10 mouse cellular contexts compared by ENCODE assay signal in the genomic region with DNA sequence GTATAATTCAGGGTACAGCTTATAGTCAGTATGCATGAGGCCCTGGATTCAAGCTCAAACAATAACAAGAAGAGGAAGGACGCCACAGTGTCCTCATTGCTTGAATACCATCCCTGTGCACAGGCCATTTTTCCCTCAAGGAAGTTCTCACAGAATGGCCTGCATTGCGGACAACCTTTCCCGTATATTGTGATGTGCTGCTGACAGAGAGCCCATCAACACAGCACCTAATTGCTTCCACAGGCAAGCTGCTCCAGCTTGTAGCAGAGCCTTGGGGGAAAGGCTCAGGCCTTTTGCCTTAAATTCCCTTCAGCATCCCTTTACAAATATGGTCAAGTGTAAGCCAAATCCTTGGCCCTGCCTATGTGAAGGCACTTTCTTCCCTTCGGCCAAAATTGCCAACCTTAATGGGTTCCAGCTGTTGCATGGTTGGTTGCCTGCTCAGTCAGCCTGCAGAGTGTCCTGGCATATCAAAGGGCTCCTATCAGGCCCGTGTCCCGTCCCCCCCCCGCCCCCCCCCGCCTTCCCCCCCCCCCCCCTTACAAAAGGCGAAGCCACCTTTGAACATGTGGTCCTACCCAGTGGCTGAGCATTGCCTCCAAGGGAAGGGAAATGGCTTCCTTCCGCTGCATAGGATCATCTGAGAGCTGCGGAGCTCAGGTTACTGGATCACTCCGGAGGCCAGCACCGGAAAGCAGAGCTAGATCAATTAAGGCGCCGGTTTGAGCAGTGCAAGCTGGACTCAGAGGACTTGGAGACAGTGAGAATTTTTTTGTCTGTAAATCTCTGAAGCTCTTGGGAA.
DNase-seq lines count a peak whose midpoint lies in the region; ATAC-seq and TF ChIP-seq lines count a peak whose summit lies in the region.
"Had no signal": no experiment of that assay in that cellular context is flagged by ENCODE, and none has a peak within 500 bp of the region (broad histone marks: within the 10 kb centered on the region; RNA-seq: fewer than 3 reads in every experiment).

No protein-coding gene starts in this region.

- no peak overlapping the region for H3K4me2 ChIP-seq in hindbrain, embryonic 11.5 days (replicated peaks; ENCODE audit: low read depth, low read length)
- H3K4me2 ChIP-seq in hindbrain, embryonic 16.5 days (ENCODE audit: low read length), result no peak overlapping the region
- no peak overlapping the region for H3K4me2 ChIP-seq in intestine, embryonic 16.5 days (ENCODE audit: low read depth, low read length)
- H3K4me2 ChIP-seq in limb, embryonic 14.5 days (replicated peaks; ENCODE audit: low read depth, low read length, severe bottlenecking), result peak overlapping the region; percentile 17; the same call in 1 of the 2 replicates
- H3K4me2 ChIP-seq: forebrain, embryonic 13.5 days; midbrain, embryonic 13.5 days had no signal

- H3K9me3 ChIP-seq in hindbrain, embryonic 11.5 days (ENCODE audit: control insufficient read depth, low read length), result no peaks in the 10 kb centered on the region
- H3K9me3 ChIP-seq in hindbrain, embryonic 16.5 days (ENCODE audit: control insufficient read depth, low read length), result no peaks in the 10 kb centered on the region
- no peaks in the 10 kb centered on the region for H3K9me3 ChIP-seq in intestine, embryonic 16.5 days (ENCODE audit: control insufficient read depth, low read length)
- no peaks in the 10 kb centered on the region for H3K9me3 ChIP-seq in limb, embryonic 14.5 days (ENCODE audit: control insufficient read depth, low read length)
- H3K9me3 ChIP-seq: forebrain, embryonic 13.5 days; midbrain, embryonic 13.5 days had no signal

- H3K4me1 ChIP-seq in hindbrain, embryonic 11.5 days (replicated peaks; ENCODE audit: control insufficient read depth, insufficient read depth, low read length), result no peaks in the 10 kb centered on the region
- no peaks in the 10 kb centered on the region for H3K4me1 ChIP-seq in hindbrain, embryonic 16.5 days (ENCODE audit: control insufficient read depth, insufficient read depth, low read depth, low read length)
- H3K4me1 ChIP-seq in intestine, embryonic 16.5 days (ENCODE audit: control insufficient read depth, insufficient read depth, low read length), result no peaks in the 10 kb centered on the region
- peaks cover 10% of the 10 kb centered on the region for H3K4me1 ChIP-seq in limb, embryonic 14.5 days (ENCODE audit: control insufficient read depth, insufficient read depth, low read length)
- H3K4me1 ChIP-seq: forebrain, embryonic 13.5 days; midbrain, embryonic 13.5 days had no signal

- ATAC-seq in hindbrain, embryonic 11.5 days (ENCODE audit: low FRiP score), result peak; percentile 56; the same call in 1 of the 2 replicates
- ATAC-seq in hindbrain, embryonic 16.5 days, result no peak
- peak; percentile 68 for ATAC-seq in intestine, embryonic 16.5 days
- peak; percentile 89 for ATAC-seq in limb, embryonic 14.5 days (ENCODE audit: low FRiP score, low read depth)
- ATAC-seq: forebrain, embryonic 13.5 days; midbrain, embryonic 13.5 days had no signal

- 50% methylated on average over 13 of the region's 15 CpGs for WGBS in hindbrain, embryonic 11.5 days
- 69% methylated on average over 12 of the region's 15 CpGs for WGBS in hindbrain, embryonic 16.5 days
- WGBS in intestine, embryonic 16.5 days, result 45% methylated on average over 14 of the region's 15 CpGs
- 18% methylated on average over 10 of the region's 15 CpGs for WGBS in limb, embryonic 14.5 days

- no peaks in the 10 kb centered on the region for H3K36me3 ChIP-seq in hindbrain, embryonic 11.5 days (ENCODE audit: control insufficient read depth, insufficient read depth, low read length)
- no peaks in the 10 kb centered on the region for H3K36me3 ChIP-seq in hindbrain, embryonic 16.5 days (ENCODE audit: control insufficient read depth, insufficient read depth, low read length)
- no peaks in the 10 kb centered on the region for H3K36me3 ChIP-seq in intestine, embryonic 16.5 days (ENCODE audit: control insufficient read depth, insufficient read depth, low read length)
- H3K36me3 ChIP-seq in limb, embryonic 14.5 days (ENCODE audit: control insufficient read depth, insufficient read depth, low read length), result no peaks in the 10 kb centered on the region
- H3K36me3 ChIP-seq: midbrain, embryonic 13.5 days had no signal

- no peak overlapping the region; the same call in none of the 2 replicates for H3K27ac ChIP-seq in hindbrain, embryonic 11.5 days (ENCODE audit: low read depth, low read length)
- no peak overlapping the region for H3K27ac ChIP-seq in hindbrain, embryonic 16.5 days (ENCODE audit: low read depth, low read length)
- no peak overlapping the region for H3K27ac ChIP-seq in intestine, embryonic 16.5 days (ENCODE audit: low read length)
- H3K27ac ChIP-seq in limb, embryonic 14.5 days (replicated peaks; ENCODE audit: low read depth, low read length), result peak overlapping the region; percentile 44; the same call in 1 of the 2 replicates
- H3K27ac ChIP-seq: forebrain, embryonic 13.5 days; midbrain, embryonic 13.5 days had no signal

- no peak overlapping the region for H3K9ac ChIP-seq in hindbrain, embryonic 11.5 days (ENCODE audit: low read depth, low read length)
- no peak overlapping the region for H3K9ac ChIP-seq in hindbrain, embryonic 16.5 days (ENCODE audit: low read depth, low read length)
- H3K9ac ChIP-seq in intestine, embryonic 16.5 days (ENCODE audit: low read depth, low read length), result no peak overlapping the region
- H3K9ac ChIP-seq in limb, embryonic 14.5 days (ENCODE audit: low read depth, low read length, severe bottlenecking), result no peak overlapping the region
- H3K9ac ChIP-seq: forebrain, embryonic 13.5 days; midbrain, embryonic 13.5 days had no signal

- H3K27me3 ChIP-seq in hindbrain, embryonic 11.5 days (ENCODE audit: control insufficient read depth, insufficient read depth, low read length), result no peaks in the 10 kb centered on the region
- H3K27me3 ChIP-seq in hindbrain, embryonic 16.5 days (replicated peaks; ENCODE audit: control insufficient read depth, insufficient read depth, low read length), result no peaks in the 10 kb centered on the region
- H3K27me3 ChIP-seq in intestine, embryonic 16.5 days (replicated peaks; ENCODE audit: control insufficient read depth, insufficient read depth, low read length), result no peaks in the 10 kb centered on the region
- no peaks in the 10 kb centered on the region for H3K27me3 ChIP-seq in limb, embryonic 14.5 days (ENCODE audit: control insufficient read depth, insufficient read depth, low read length)
- H3K27me3 ChIP-seq: forebrain, embryonic 13.5 days; midbrain, embryonic 13.5 days had no signal

- no peak for TF ChIP-seq POLR2A in limb, embryonic 14.5 days (IDR thresholded peaks at IDR 0.05; ENCODE audit: borderline replicate concordance, extremely low read depth, insufficient read depth, insufficient read length)

- DNase-seq in hindbrain, embryonic 11.5 days (ENCODE audit: low spot score), result peak; percentile 30
- DNase-seq in embryo, embryonic 10.5 days (ENCODE audit: low spot score), result peak; percentile 83
- DNase-seq in limb, embryonic 14.5 days (ENCODE audit: low spot score), result peak; percentile 74
- DNase-seq in frontal cortex, postnatal 25 days (ENCODE audit: low spot score in 2 of 2), result no peak
- no peak for DNase-seq in adrenal gland, postnatal 14 days
- no peak for DNase-seq in adrenal gland, adult 18-20 months (ENCODE audit: low spot score in 2 of 2)

- H3K4me3 ChIP-seq in hindbrain, embryonic 11.5 days (ENCODE audit: low read depth, low read length), result no peak overlapping the region
- H3K4me3 ChIP-seq in hindbrain, embryonic 16.5 days (ENCODE audit: low read length), result no peak overlapping the region
- H3K4me3 ChIP-seq in intestine, embryonic 16.5 days (ENCODE audit: low read length), result no peak overlapping the region
- H3K4me3 ChIP-seq in limb, embryonic 14.5 days (replicated peaks; ENCODE audit: low read length), result 0 out of 2 replicates have a peak overlapping the region, but pooled peaks have one; percentile 4
- H3K4me3 ChIP-seq: forebrain, embryonic 13.5 days; midbrain, embryonic 13.5 days had no signal

Comparison
In these comparisons a context has a peak if more than half of its experiments do, and no peak if none do; other contexts are left out.
1. DNase-seq: peak in hindbrain, embryonic 11.5 days (single experiment), embryo, embryonic 10.5 days (single experiment) and limb, embryonic 14.5 days (single experiment); none in frontal cortex, postnatal 25 days (0 of 2), adrenal gland, postnatal 14 days (single experiment) and adrenal gland, adult 18-20 months (0 of 2).